Mouse (Mus musculus) cerebellum, adult 2 months (tissue): Measurements from ENCODE around the gene Clmn.

Experiments used
- CTCF ChIP-seq: fragments of 200-500 bp; IDR thresholded peaks from 2 replicates; pipeline ENCODE4 v1.5.1; 2011; ENCODE audit warnings: low read depth, mild to moderate bottlenecking, control low read depth, low read length, moderate library complexity, borderline replicate concordance; ENCODE audit not compliant: insufficient read depth
- POLR2A ChIP-seq: fragments of 200-500 bp; IDR thresholded peaks from 2 replicates; pipeline ENCODE4 v1.6.1; 2011; ENCODE audit warnings: low read length, control low read depth, borderline replicate concordance; ENCODE audit not compliant: insufficient read depth

- TF ChIP-seq POLR2A (no peak), CTCF (no peak)
Observed at GRCm38 (mm10) chr12:104835369-104836094, 29.3 kb downstream of the Clmn start.
